Mouse (Mus musculus) retina, postnatal 7 days (tissue): ENCODE results near the gene Zfp977.
"Not testable (repeated sequence)": the region's sequence is repeated elsewhere in the genome, so short reads cannot be mapped to it uniquely, and the experiment has no call there.

Source experiments
- DNase-seq: peaks from one replicate; pipeline ENCODE4 v3.0.0-alpha.2; 2012; ENCODE audit warnings: low read depth, low spot score

The Zfp977 gene

GRCm38 (mm10) chr7:42592413-42592812 lies at the start of gene Zfp977:
Gene Zfp977, minus strand, starts transcription at chr7:42592547.
- not testable (repeated sequence) for DNase-seq

- not testable (repeated sequence) for DNase-seq
Observed at GRCm38 (mm10) chr7:42631031-42631430, 38.7 kb upstream of the Zfp977 start.

GRCm38 (mm10) chr7:42595666-42596065 lies 3.3 kb upstream of the Zfp977 start:
- not testable (repeated sequence) for DNase-seq

GRCm38 (mm10) chr7:42591311-42591710 lies 1.0 kb downstream of the Zfp977 start:
- DNase-seq, result not testable (repeated sequence)

- DNase-seq, result no peak
Observed at GRCm38 (mm10) chr7:42578488-42578887, 13.9 kb downstream of the Zfp977 start, which contains the start of gene Gm21028. Gene Gm21028, minus strand, starts transcription at chr7:42578588.

- DNase-seq, result no peak
Observed at GRCm38 (mm10) chr7:42551766-42552165, 40.6 kb downstream of the Zfp977 start.
